Mouse (Mus musculus) limb, embryonic 11.5 days (tissue): ENCODE measurements around the gene Gm28729. TPM values are rescaled to one million over a fixed set of nuclear protein-coding genes. Genes with fewer than 3 reads are reported as not detected.
"Not testable (repeated sequence)": the region's sequence is repeated elsewhere in the genome, so short reads cannot be mapped to it uniquely, and the experiment has no call there.

Source experiments
- ATAC-seq: fragments of 200-750 bp; cut with Nextera tagmentation; 2 replicates; pipeline ENCODE4 v1.8.0; 2017; ENCODE audit warnings: low read depth; ENCODE audit not compliant: insufficient number of reproducible peaks, low FRiP score, low TSS enrichment
- DNase-seq: peaks from one replicate; pipeline ENCODE4 v3.0.0-alpha.2; 2015; ENCODE audit warnings: low spot score
- H3K27ac ChIP-seq: fragments of 300-500 bp; sonication (generic); replicated peaks from 2 replicates; pipeline ENCODE4 v1.5.1; 2014; ENCODE audit warnings: low read depth, mild to moderate bottlenecking, low read length
- H3K27me3 ChIP-seq: fragments of 300-500 bp; sonication (generic); 2 replicates; pipeline ENCODE4 v1.6.1; 2014; ENCODE audit warnings: mild to moderate bottlenecking, low read length, mixed read lengths; ENCODE audit not compliant: control insufficient read depth, insufficient read depth
- H3K36me3 ChIP-seq: fragments of 300-500 bp; sonication (generic); 2 replicates; pipeline ENCODE4 v1.6.1; 2014; ENCODE audit warnings: mild to moderate bottlenecking, low read length, moderate library complexity, mixed read lengths; ENCODE audit not compliant: control insufficient read depth, insufficient read depth
- H3K4me1 ChIP-seq: fragments of 300-500 bp; sonication (generic); 2 replicates; pipeline ENCODE4 v1.6.1; 2014; ENCODE audit warnings: low read length, mixed read lengths; ENCODE audit not compliant: control insufficient read depth, insufficient read depth
- H3K4me2 ChIP-seq: fragments of 300-500 bp; sonication (generic); 2 replicates; pipeline ENCODE4 v1.6.1; 2014; ENCODE audit warnings: low read depth, mild to moderate bottlenecking, moderate library complexity; ENCODE audit not compliant: severe bottlenecking
- H3K4me3 ChIP-seq: fragments of 300-500 bp; sonication (generic); 2 replicates; pipeline ENCODE4 v1.5.1; 2014; ENCODE audit warnings: low read depth, low read length
- H3K9ac ChIP-seq: fragments of 300-500 bp; sonication (generic); 2 replicates; pipeline ENCODE4 v1.6.1; 2014; ENCODE audit warnings: mild to moderate bottlenecking, low read length
- H3K9me3 ChIP-seq: fragments of 300-500 bp; sonication (generic); 2 replicates; pipeline ENCODE4 v1.6.1; 2016; ENCODE audit warnings: low read length; ENCODE audit not compliant: control insufficient read depth
- WGBS: fragments of 180-500 bp; shearing (Covaris S2); extraction: QIAGEN DNeasy Blood & Tissue Kit; methylation state at CpG from one replicate; pipeline ENCODE4 v1.1.7; 2014; 5-methylcytosine and 5-hydroxymethylcytosine counted together
- polyA plus RNA-seq: library from polyadenylated mRNA; unstranded; fragments of >200 nt; fragmentation: Nextera tagmentation; extraction: Ambion mirVana; gene quantifications from 2 replicates; pipeline ENCODE4 v1.2.1, GENCODE M21; 2014

Gm28729 gene
- polyA plus RNA-seq, 1 experiment from 2014 or later: not detected

- H3K36me3 ChIP-seq: no peaks in the 10 kb centered on the region; the same call in 1 of the 2 replicates
- H3K4me2 ChIP-seq: no peak overlapping the region
- ATAC-seq: no peak
- H3K4me3 ChIP-seq: no peak overlapping the region
- H3K27ac ChIP-seq: no peak overlapping the region
- H3K27me3 ChIP-seq: no peaks in the 10 kb centered on the region
- DNase-seq: no peak
- H3K9me3 ChIP-seq: no peaks in the 10 kb centered on the region
- H3K9ac ChIP-seq: no peak overlapping the region
- no peaks in the 10 kb centered on the region for H3K4me1 ChIP-seq
- WGBS: 92% methylated on average over 13 of the region's 13 CpGs
Measured at GRCm38 (mm10) chr9:96545410-96545809, 20.3 kb upstream of the Gm28729 start.

- H3K9me3 ChIP-seq: no peaks in the 10 kb centered on the region
- H3K4me3 ChIP-seq: no peak overlapping the region
- ATAC-seq (peak; percentile 31; the same call in 1 of the 2 replicates), DNase-seq (peak; percentile 79)
- H3K27me3 ChIP-seq: no peaks in the 10 kb centered on the region
- WGBS: 42% methylated on average over 27 of the region's 27 CpGs
- H3K9ac ChIP-seq: no peak overlapping the region
- H3K36me3 ChIP-seq: no peaks in the 10 kb centered on the region; the same call in 1 of the 2 replicates
- no peaks in the 10 kb centered on the region for H3K4me1 ChIP-seq
- 0 out of 2 replicates have a peak overlapping the region, but pooled peaks have one; percentile 15 for H3K4me2 ChIP-seq
- H3K27ac ChIP-seq: no peak overlapping the region
Measured at GRCm38 (mm10) chr9:96543643-96544640, 18.9 kb upstream of the Gm28729 start.

GRCm38 (mm10) chr9:96538916-96539315, 13.9 kb upstream of the Gm28729 start:
- no peak overlapping the region for H3K27ac ChIP-seq
- no peak for DNase-seq
- no peaks in the 10 kb centered on the region for H3K9me3 ChIP-seq
- 0 out of 2 replicates have a peak, but pooled peaks cover 3% of the 10 kb centered on the region for H3K4me1 ChIP-seq
- WGBS: 70% methylated on average over 10 of the region's 10 CpGs
- ATAC-seq: no peak
- H3K4me2 ChIP-seq: no peak overlapping the region
- H3K27me3 ChIP-seq: no peaks in the 10 kb centered on the region
- no peak overlapping the region for H3K4me3 ChIP-seq
- no peak overlapping the region for H3K9ac ChIP-seq
- no peaks in the 10 kb centered on the region for H3K36me3 ChIP-seq

GRCm38 (mm10) chr9:96537615-96537919, 12.5 kb upstream of the Gm28729 start:
- no peak overlapping the region; the same call in 1 of the 2 replicates for H3K4me2 ChIP-seq
- 96% methylated on average over 6 of the region's 6 CpGs for WGBS

GRCm38 (mm10) chr9:96536895-96537614, 12.0 kb upstream of the Gm28729 start:
- no peaks in the 10 kb centered on the region for H3K36me3 ChIP-seq
- DNase-seq: peak; percentile 80
- H3K9ac ChIP-seq: peak overlapping the region; percentile 61
- WGBS: 22% methylated on average over 37 of the region's 37 CpGs
- ATAC-seq: peak; percentile 82
- peak overlapping the region; percentile 22 for H3K4me3 ChIP-seq
- no peaks in the 10 kb centered on the region for H3K27me3 ChIP-seq
- no peaks in the 10 kb centered on the region for H3K9me3 ChIP-seq
- 0 out of 2 replicates have a peak, but pooled peaks cover 3% of the 10 kb centered on the region for H3K4me1 ChIP-seq
- no peak overlapping the region for H3K27ac ChIP-seq
- H3K4me2 ChIP-seq: peak overlapping the region; percentile 58

More at GRCm38 (mm10) chr9:96537615-96537919, 12.5 kb upstream of the Gm28729 start:
- Histone ChIP-seq H3K27ac (no peak overlapping the region), H3K9me3 (no peaks in the 10 kb centered on the region), H3K36me3 (no peaks in the 10 kb centered on the region), H3K4me1 (0 out of 2 replicates have a peak, but pooled peaks cover 3% of the 10 kb centered on the region), H3K9ac (no peak overlapping the region), H3K4me3 (no peak overlapping the region), H3K27me3 (no peaks in the 10 kb centered on the region)
- ATAC-seq: no peak
- DNase-seq: no peak

- not testable (repeated sequence) for DNase-seq, H3K4me3 ChIP-seq, H3K9me3 ChIP-seq, H3K4me2 ChIP-seq, H3K9ac ChIP-seq, H3K36me3 ChIP-seq, H3K4me1 ChIP-seq, ATAC-seq, H3K27ac ChIP-seq, H3K27me3 ChIP-seq
- WGBS: 93% methylated on average over 4 of the region's 4 CpGs
Measured at GRCm38 (mm10) chr9:96536093-96536492, 11.0 kb upstream of the Gm28729 start.

- no peaks in the 10 kb centered on the region for H3K36me3 ChIP-seq
- DNase-seq (no peak), ATAC-seq (no peak)
- no peak overlapping the region for H3K4me2 ChIP-seq
- 0 out of 2 replicates have a peak, but pooled peaks cover 3% of the 10 kb centered on the region for H3K4me1 ChIP-seq
- H3K9me3 ChIP-seq: no peaks in the 10 kb centered on the region
- H3K27me3 ChIP-seq: no peaks in the 10 kb centered on the region
- WGBS: 90% methylated on average over 6 of the region's 6 CpGs
- no peak overlapping the region for H3K4me3 ChIP-seq
- H3K9ac ChIP-seq: no peak overlapping the region
- no peak overlapping the region for H3K27ac ChIP-seq
Measured at GRCm38 (mm10) chr9:96535431-96535830, 10.4 kb upstream of the Gm28729 start.

- Histone ChIP-seq H3K4me1 (0 out of 2 replicates have a peak, but pooled peaks cover 3% of the 10 kb centered on the region), H3K4me2 (no peak overlapping the region), H3K9ac (no peak overlapping the region), H3K9me3 (no peaks in the 10 kb centered on the region), H3K27me3 (no peaks in the 10 kb centered on the region), H3K27ac (no peak overlapping the region), H3K36me3 (no peaks in the 10 kb centered on the region), H3K4me3 (no peak overlapping the region)
- DNase-seq (no peak), ATAC-seq (no peak)
- 93% methylated on average over 4 of the region's 4 CpGs for WGBS
Measured at GRCm38 (mm10) chr9:96534256-96534655, 9.2 kb upstream of the Gm28729 start.
